Mouse (Mus musculus) right cerebral cortex, postnatal 25 days (tissue): Measurements from ENCODE around the gene Camk2n1.

Experiments
- DNase-seq: peaks from one replicate; pipeline ENCODE4 v3.0.0; 2022

Camk2n1 gene

DNA sequence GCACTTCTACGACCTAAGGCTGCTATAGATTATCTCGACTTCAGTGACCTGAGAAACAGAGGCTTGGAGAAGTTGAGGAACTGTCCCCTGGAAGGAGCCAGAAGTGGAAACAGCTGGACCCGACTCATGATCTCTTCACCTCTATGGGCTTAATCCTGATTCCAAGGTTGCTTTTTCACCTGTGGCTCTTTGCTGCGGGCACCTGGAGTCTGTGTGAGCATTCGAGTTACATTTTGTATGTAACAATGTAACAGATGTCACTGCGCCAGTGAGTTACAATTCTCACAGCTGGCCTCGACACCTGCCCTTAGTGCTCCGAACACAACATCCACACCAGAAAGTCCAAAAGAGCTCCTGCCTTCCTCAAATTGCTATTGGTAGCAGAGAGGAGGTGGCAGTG lies 11.3 kb downstream of the Camk2n1 start:
- no peak for DNase-seq

DNA sequence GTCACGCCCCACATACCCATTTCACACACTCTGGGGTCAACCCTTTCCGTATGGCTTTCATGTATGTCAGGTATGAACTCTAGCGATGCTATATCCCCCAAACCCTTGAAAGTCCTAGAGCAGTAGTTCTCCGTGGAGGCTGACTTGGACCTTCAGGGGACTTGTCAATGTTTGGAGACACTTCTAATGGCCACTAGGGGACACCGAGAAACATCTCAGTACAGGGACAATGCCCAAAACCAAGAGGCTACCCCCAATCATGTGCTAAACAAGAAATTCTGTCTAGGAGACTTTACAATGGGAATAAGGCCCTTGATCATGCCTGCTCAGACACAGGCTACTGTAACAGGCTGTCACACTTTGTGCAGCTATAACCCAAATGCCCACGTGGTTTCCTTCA lies 12.6 kb downstream of the Camk2n1 start:
- DNase-seq, result no peak

GRCm38 (mm10) chr4:138467451-138467850 lies 13.3 kb downstream of the Camk2n1 start:
- no peak for DNase-seq

- no peak for DNase-seq
These were observed 15.0 kb downstream of the Camk2n1 start for GRCm38 (mm10) chr4:138469080-138469479.

DNA sequence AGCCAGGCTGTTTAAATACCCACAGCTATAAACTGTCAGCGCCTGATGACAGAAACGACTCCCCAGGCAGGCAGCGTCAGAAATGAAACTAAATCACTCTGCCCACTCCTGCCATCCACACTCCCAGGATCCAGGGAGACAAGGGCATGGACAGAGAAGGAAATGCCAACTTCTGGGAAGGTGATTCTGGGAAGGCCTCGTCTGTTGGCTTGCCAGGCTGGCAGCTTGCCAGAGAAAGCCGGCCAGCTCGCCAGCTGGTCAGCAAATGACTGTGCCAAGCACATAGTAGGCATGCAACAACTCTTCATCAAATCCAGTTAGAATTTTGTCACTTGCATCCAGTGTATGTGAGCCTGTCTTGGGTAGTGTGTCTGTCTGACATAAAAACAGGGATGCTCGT lies 17.1 kb downstream of the Camk2n1 start:
- no peak for DNase-seq

DNA sequence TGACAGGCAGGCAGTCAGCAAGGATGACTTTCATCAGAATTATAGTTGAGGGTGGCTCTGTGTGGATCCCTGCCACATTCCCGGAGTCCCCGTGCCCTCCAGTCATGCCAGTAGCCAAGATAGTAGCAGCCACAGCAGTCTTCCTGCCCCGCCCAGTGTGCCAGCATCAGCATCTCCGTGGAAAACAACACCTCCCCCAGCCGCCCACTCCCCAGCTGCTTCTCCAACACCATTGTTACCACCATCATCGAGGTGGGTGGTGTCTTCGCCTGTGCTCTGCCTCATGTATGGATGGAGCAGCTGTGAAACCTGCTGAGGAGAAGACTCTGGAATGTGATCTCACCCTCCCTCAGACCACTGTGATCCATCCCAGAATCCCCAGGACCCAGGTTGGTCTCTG lies 25.5 kb downstream of the Camk2n1 start:
- DNase-seq, result peak; percentile 88

DNA sequence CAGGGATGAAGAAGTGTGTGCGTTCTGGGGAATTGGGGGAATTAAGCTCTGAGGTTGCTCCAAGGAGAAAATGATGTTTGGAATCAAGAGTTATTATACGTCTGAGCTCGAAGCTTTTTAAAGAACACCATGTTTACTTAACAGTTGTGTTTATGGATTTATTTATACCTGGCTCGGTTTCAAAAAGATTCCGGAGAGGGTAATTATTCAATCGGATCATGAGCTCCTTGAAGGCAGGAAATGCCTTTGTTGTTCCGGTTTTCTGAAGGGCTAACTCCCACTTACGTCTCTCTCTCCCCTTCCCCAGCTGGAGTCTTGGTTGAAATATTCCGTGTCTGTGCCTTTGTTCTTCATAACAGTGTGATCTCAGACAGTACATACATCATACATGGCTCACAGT lies 26.8 kb downstream of the Camk2n1 start:
- no peak for DNase-seq

DNA sequence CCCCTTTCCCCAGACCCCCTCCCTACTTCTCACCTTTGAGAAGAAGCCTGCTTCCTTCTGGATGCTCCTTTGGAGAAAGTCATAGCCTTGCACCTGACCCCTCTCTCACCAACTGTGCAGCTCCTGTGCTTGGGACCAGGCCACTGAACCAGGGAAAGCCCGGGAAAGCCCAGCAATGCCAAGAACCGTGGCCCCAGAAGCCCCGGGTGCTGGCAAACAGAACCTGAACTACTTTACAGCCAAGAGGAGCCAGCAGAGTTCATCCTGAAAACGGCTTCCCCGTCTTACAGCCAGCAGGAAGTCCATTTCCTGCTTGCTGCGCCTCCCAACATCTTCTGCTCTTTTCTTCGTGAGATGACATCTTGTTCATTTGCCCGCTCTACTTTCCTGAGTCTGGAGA lies 28.6 kb downstream of the Camk2n1 start:
- DNase-seq, result no peak

DNA sequence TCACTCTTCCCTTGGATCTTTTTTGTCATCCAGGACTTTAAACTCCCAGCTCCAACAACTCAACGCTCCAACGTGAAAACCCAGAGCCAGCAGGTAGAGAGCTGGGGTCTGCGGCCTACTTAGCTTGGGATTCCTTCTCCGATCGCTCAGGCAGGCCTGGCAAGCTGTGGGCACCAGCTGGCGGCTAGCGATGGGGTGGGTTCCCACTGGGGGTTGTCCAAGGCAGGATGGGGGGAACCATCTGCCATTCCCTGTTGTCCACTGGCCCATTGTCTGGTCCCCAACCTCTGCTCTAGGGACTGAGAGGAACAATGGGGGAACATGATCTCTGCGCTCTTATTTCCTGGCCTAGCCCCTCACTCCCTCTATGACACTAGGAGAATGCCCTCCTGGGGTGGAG lies 34.1 kb downstream of the Camk2n1 start:
- no peak for DNase-seq

DNA sequence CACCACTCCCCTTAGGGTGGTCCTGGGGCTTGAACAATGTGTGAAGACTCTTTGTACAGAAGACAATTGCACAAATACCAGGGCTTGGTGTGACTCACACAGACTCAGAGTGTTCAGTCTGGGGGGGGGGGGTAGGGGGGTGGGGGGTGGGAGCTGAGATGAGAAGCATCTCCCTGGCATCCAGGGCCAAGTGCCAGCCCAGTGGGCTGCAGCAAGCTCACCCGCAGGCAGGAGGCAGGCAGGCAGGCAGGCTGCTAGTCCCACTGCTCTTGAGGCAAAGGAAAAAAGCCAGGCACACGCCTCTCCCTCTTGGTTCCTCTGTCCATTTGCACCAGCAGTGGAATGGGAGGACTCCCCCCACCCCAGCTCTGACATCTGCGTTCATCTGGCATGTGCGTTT lies 37.0 kb downstream of the Camk2n1 start:
- DNase-seq, result no peak

GRCm38 (mm10) chr4:138493161-138494001 lies 39.3 kb downstream of the Camk2n1 start:
- DNase-seq, result no peak

DNA sequence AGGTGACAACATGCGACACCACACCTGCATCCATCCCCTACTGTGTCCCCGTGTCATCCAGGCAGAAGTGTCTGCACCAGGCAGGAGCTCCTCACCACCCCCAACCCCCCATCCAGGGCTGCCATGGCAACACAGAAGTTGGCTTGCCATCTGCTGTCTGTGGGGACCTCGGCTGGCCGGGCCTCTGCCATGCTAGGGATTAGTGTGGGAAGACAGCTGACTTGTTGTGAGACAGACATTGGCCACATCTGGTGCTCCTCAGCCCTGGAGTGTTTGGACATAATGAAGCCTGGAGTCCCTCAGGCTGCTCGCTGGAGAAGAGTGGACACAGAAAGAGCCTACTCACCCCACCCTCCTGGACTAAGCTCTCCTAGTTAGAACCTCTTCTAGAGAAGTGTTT lies 40.8 kb downstream of the Camk2n1 start:
- no peak for DNase-seq

GRCm38 (mm10) chr4:138495775-138496174 lies 41.7 kb downstream of the Camk2n1 start:
- DNase-seq, result no peak

DNA sequence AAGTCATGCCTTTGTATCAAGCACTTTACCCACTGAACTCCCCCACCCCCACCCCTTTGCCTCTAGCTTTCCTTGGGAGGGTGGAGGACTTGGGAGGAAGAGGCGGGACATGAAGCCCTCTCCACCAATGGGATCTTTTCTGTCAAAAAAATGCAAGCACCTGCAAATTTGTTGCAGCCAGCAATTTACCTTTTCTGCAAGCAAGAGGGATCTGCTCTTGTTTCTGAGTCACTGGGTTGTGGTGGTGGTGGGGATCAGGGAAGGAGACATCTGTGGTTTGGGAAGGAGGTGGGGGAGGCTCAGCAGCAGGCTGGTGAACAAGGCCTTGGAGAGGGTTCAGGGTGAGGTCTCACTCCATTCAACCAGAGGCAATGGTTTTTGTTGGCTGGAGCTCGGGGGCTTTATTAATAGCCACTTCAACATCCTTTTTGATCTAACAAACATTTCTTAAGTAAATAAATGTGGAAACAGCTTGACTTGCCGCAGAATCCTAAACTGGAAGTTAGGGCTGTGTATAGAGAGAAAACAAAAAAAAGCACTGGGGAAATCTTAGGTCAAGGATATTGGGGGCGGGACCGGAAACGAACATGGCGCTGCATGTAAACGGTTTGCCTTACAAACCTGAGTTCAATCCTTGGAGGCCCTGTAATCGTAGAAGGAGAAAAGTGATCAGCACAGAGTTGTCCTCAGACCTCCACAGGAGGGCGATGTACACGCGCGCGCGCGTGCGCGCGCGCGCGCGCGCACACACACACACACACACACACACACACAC lies 42.8 kb downstream of the Camk2n1 start:
- no peak for DNase-seq

GRCm38 (mm10) chr4:138499856-138500645 lies 45.9 kb downstream of the Camk2n1 start:
- no peak for DNase-seq

DNA sequence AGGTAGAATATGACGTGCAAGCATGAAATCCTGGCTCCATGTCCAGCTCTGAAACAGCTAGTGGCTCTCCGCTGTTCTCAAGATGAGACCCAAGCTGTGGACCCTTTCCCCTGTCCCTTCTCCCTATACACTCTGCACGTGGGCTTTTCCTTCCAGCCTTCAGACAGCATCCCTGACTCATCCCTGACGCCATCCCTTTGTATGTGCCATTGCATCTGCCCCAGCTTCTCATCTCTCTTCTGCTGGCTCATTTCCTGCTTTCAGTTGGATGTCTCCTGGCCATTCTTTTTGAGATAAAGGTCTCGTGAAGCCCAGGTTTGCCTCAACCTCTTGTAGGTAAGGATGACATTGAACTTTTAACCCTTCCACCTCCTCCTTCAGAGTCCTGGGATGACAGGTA lies 46.9 kb downstream of the Camk2n1 start:
- no peak for DNase-seq

DNA sequence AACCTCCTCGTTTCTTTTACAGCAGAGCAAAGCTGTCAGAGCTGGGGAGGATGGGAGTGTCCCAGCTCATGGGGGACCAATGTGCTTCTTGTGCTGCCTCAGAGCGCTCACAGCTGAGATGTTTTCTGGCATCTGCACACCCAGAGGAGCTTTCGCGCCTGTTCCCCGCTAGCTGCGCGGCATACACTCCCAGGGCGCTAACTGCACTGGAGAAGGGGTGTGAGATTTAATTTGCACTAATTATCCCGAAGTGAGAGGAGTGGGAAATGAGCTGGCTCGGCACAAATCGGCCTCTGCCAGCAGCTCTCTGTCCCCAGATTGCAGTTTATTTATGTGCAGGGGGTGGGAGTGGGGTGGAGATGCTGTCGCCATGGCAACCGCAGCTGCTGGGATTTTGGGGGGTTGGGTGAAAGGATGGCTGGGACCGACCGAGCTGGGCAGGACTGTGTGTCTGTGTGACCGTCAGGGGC lies 50.6 kb downstream of the Camk2n1 start:
- peak; percentile 86 for DNase-seq

DNA sequence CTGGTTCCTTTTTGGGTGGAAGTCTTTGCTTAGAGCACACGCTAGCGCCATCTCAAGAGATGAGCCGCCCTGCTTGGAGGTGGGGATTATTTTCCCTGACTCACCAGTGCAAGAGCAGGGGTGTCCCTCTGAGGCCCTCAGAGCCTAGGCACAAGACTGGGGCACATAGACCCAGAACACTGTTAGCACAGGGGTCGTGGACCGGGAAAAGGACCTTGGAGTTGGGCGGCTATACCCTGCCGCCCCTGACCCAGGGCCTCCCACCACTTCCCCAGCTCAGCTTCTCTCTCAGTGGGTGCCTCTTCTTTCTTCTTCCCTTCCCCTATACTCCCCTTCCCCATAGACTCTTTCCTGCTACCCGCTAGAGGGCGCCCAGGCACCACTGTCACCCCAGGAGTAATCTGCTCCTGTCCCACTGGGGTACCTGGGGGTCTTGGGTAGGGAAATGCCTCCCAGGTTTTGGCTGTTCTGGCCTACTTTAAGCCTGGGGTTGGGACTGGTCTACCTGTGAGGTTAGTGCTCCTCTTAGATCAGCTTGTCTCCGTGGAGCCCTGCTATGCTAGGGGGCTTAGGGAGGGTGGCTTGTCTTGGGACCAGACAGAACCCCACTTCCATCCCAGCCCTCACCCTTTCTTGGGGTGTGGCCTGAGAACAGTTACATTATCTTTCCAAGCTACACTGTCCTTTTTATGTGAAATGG lies 51.2 kb downstream of the Camk2n1 start:
- DNase-seq, result peak; percentile 65

DNA sequence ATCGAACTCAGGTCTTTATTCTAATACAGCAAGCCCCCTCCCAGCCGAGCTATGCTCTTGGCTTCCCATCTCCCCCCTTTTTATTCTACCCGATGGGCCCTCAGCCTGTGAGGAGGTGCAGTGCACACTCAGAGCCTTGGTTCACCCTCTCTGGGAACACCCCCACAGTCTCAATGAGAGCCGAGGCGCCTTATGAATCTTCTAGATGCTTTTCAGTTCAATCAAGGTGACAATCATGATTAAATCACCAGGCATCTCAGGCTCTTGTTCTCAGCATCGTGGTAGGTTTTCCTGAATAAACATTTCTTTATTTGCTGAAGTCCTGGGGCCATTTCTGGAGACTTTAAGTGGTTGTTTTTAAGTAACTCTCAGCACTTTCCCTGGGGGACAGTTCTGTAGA lies 53.8 kb downstream of the Camk2n1 start:
- DNase-seq, result no peak
